Mouse (Mus musculus) embryo, embryonic 11 days (tissue): ENCODE data around the gene Mrpl17.
"Not testable (repeated sequence)": the region's sequence is repeated elsewhere in the genome, so short reads cannot be mapped to it uniquely, and the experiment has no call there.

Source experiments
- DNase-seq: peaks from one replicate; pipeline ENCODE4 v3.0.0-alpha.2; 2015

The Mrpl17 gene

GRCm38 (mm10) chr7:105810877-105811489 is at the start of gene Mrpl17:
Mrpl17 (minus strand) TSS chr7:105811099.
- DNase-seq: peak; percentile 99

DNA sequence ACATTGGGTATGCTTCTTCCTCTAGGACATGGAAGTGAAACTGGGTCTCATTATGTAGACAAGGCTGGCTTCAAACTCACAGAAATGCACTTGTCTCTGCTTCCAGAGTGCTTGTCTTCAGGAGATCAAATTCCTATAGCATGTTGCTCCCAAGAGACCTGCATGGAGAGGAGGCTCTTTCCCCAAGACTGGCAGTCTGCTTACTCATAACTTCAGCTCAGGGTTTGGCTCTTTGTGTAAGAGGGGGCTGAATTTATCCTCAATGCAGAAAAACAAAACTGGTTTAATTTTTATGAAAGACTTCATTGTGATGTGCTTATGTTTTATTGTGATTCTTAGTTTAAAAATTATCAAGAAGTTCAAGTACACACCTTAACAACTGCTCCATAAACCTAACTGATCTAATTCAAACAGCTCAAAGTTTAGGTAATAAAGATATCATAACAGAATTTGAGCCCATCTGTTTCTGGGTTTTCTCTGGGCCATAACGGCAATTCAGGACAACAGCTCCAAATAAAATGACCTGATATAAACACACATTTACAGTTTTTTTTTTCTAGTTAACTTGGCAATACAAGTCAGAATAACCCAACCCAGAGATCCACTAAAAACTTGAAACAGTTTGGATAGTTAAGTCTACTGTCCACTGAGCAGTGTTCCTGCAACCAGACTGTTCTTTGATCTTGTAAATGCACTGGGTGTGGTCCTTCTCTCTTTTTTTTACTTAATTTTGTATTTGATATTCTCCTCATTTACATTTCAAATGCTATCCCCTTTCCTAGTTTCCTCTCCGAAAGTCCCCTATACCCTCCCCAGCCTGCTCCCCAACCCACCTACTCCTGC is 45.0 kb upstream of the Mrpl17 start:
- DNase-seq: not testable (repeated sequence)

GRCm38 (mm10) chr7:105824281-105824680 is 13.4 kb upstream of the Mrpl17 start:
- DNase-seq: no peak

DNA sequence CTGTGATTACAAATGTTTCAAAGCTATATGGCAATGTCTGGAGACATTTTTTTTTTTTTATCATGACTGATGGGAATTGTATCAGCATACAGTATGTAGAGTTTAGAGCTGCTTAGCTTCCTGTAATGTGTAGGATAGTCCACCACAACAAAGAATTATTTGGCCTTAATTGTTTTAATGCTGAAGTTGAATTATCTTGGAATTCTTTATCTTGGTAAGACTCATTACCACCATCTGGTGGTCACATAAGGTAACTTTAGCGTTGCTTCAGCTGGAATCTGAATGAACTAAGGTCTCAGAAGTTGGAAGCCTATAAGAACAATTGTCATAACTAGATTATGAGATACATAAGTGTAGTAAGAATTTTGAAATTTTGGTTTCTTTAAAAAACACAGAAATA is 7.6 kb upstream of the Mrpl17 start:
- DNase-seq: peak; percentile 69

- peak; percentile 39 for DNase-seq
These were observed 5.8 kb upstream of the Mrpl17 start for GRCm38 (mm10) chr7:105816736-105817135.

DNA sequence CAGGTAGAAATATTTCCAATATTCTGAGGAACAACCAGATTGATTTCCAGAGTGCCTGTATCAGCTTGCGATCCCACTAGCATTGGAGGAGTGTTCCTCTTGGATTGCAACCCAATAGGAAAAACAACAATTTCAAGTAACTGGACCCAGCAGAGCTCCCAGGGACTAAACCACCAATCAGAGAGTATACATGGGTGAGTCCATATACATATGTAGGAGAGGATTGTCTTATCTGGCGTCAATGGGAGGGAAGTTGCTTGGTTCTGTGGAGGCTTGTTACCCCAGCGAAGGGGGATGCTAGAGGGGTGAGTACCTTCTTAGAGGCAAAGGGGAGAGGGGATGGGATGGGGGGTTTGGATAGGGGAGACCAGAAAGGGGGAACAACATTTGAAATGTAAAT is 2.4 kb upstream of the Mrpl17 start:
- no peak for DNase-seq

- DNase-seq: no peak
These were observed 1.7 kb upstream of the Mrpl17 start for GRCm38 (mm10) chr7:105812566-105812965.

GRCm38 (mm10) chr7:105811516-105811915 is 617 bp upstream of the Mrpl17 start:
- DNase-seq: no peak

DNA sequence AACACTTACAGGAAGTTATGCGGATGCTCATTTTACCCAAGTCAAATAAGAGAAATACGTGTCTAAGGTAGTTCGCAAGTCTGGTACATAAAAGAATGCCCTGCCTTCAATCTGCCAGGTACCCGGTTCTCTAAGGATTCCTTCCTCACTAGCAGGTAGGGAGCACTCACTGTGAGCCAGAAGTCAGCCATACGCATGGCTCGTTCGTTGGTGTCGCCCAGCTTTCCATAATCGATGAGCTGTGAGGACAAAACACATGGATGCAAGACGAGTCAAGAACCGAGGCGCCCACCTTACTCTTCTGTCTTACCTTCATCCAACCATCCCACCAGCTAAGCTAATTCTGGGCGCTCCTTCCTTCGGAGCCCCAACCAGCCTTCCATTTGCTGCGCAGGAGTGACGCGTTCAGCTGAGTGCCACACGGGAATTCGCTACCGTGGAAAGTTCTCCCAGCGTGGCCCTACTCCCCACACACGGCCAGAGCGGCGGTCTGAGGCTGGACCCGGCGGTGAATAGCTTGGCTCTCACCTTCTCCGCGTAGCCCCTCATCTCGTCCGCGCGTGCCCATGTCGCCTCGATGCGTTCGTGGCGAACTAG is 521 bp downstream of the Mrpl17 start:
- no peak for DNase-seq

DNA sequence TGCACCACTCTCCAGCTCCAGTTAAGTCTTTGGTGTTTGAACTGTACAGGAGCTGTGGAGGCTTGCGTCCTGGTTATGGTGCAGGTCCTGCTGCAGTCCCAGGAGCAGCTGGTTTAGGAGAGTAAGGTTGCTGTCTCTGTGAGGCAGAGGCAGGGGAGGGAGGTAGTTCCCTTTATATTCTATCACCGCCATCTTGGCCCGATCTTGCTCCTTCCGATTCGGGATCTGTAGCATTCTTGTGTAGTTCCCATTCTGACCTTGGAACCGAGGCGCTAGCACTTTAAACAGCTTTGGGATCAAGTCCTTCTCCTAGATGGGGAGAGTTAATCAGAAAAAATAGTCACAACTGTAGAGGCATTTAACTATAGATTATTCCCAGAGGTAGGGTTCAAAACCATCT is 1.1 kb downstream of the Mrpl17 start:
- no peak for DNase-seq

DNA sequence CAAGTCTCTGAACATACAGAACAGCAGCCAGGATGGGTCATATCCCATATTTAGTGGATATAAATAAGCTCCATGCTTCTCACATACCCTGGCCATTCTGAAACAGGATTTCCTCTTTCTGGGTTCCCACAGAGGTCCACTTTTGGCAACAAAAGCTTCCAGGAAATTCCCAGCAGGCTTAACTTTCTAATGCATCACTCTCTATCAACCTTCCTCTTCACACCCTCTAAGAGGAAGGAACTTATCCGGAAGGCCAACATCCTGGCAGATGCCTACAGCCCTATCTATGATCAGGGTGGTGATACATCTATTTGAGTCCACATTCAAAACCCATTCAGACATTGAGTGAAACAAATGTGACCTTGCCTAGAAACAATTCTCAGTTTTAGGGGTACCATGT is 2.5 kb downstream of the Mrpl17 start:
- no peak for DNase-seq

- DNase-seq: no peak
These were observed 4.2 kb downstream of the Mrpl17 start for GRCm38 (mm10) chr7:105806716-105807115.

- DNase-seq: no peak
These were observed 4.8 kb downstream of the Mrpl17 start for GRCm38 (mm10) chr7:105806125-105806524.

- DNase-seq: no peak
These were observed 7.5 kb downstream of the Mrpl17 start for GRCm38 (mm10) chr7:105803428-105803827.

- no peak for DNase-seq
These were observed 8.1 kb downstream of the Mrpl17 start for GRCm38 (mm10) chr7:105802771-105803170.

DNA sequence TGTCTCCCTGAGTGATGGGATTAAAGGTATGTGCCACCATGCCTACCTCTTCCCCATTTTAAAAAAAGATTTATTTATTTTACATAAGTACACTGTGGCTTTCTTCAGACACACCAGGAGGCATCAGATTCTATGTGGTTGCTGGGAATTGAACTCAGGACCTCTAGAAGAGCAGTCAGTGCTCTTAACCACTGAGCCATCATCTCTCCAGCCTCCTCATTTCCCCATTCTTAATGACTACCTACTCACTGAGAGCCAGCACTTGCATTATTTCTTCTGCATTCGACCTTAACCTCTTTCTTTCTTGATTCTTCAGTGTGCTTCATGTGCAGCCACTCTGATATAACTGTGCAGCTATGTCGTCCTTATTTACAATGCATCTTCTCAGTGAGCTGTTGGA is 8.6 kb downstream of the Mrpl17 start:
- no peak for DNase-seq

- no peak for DNase-seq
These were observed 13.9 kb downstream of the Mrpl17 start for GRCm38 (mm10) chr7:105796972-105797371.

GRCm38 (mm10) chr7:105795759-105796366 is 15.0 kb downstream of the Mrpl17 start:
- no peak for DNase-seq

DNA sequence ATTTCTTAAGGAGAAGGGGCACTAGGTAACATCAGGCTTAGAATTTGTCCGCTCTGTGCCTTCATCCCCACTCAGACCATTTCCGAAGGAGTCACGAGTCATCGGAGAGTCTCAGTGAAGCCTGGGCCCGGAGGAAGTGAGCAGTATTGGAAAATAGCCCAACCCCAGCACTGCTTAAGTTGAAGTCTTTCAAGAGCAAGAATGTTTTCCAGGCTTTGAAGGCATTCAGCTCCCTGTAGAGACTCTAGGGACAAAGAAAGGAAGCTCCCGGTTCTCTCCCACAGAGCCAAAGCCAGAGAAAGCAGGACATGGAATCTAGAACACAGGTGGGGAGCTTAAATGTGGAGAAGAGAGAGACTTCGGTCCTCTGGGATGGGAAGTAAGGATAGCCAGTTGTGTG is 17.2 kb downstream of the Mrpl17 start:
- no peak for DNase-seq

DNA sequence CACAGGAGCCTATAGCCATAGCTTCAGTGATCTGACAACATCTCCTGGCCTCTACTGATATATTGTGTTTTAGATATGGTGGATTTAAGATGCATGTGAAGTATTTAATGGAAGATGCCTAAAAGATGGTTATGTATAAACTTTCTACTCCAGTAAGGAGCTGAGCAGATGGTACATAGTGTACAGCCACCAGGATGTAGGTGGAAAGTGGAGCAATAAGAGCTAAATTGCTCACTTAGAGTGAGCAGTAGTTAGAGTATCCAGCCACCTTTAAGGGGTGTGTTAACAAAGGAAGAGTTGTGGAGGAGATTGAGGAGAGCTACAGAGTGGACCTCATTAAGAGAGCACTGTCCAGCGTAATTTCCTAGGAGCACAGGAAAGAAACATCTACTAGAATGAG is 19.8 kb downstream of the Mrpl17 start:
- DNase-seq: no peak

GRCm38 (mm10) chr7:105787285-105788140 is 23.4 kb downstream of the Mrpl17 start, which contains the start of gene Dchs1:
Dchs1 (minus strand) TSS chr7:105787654.
- DNase-seq: peak; percentile 84

- peak; percentile 52 for DNase-seq
These were observed 24.2 kb downstream of the Mrpl17 start for GRCm38 (mm10) chr7:105786506-105787284.
